Mouse (Mus musculus) embryonic facial prominence, embryonic 10.5 days (tissue): ENCODE data around the gene Rcor1. TPM values are rescaled to one million over a fixed set of nuclear protein-coding genes. Genes with fewer than 3 reads are reported as not detected.

Experiments
- DNase-seq: peaks from one replicate; pipeline ENCODE4 v3.0.0-alpha.2; 2017; ENCODE audit warnings: low spot score
- H3K27ac ChIP-seq: fragments of 300-500 bp; sonication (generic); replicated peaks from 2 replicates; pipeline ENCODE4 v1.5.1; 2016; ENCODE audit warnings: mild to moderate bottlenecking
- H3K27me3 ChIP-seq: fragments of 300-500 bp; sonication (generic); replicated peaks from 2 replicates; pipeline ENCODE4 v1.6.1; 2016; ENCODE audit warnings: low read depth, mild to moderate bottlenecking; ENCODE audit not compliant: poor library complexity, severe bottlenecking
- H3K36me3 ChIP-seq: fragments of 300-500 bp; sonication (generic); replicated peaks from 2 replicates; pipeline ENCODE4 v1.6.1; 2016; ENCODE audit warnings: mild to moderate bottlenecking, moderate library complexity
- H3K4me1 ChIP-seq: fragments of 300-500 bp; sonication (generic); 2 replicates; pipeline ENCODE4 v1.6.1; 2016
- H3K4me3 ChIP-seq: fragments of 300-500 bp; sonication (generic); 2 replicates; pipeline ENCODE4 v1.5.1; 2016; ENCODE audit warnings: mild to moderate bottlenecking, moderate library complexity
- H3K9me3 ChIP-seq: fragments of 300-500 bp; sonication (generic); 2 replicates; pipeline ENCODE4 v1.6.1; 2016; ENCODE audit warnings: mild to moderate bottlenecking
- WGBS: fragments of 180-500 bp; shearing (Covaris S2); methylation state at CpG from one replicate; pipeline ENCODE4 v1.1.7; 2016; 5-methylcytosine and 5-hydroxymethylcytosine counted together
- polyA plus RNA-seq: library from polyadenylated mRNA; unstranded; fragments of >200 nt; fragmentation: Nextera tagmentation; extraction: Ambion mirVana; gene quantifications from 2 replicates; pipeline ENCODE4 v1.2.1, GENCODE M21; 2016

Gene Rcor1
- polyA plus RNA-seq, 1 experiment from 2014 or later = 7.4 TPM

- Histone ChIP-seq H3K4me3 (no peak overlapping the region), H3K27ac (peak overlapping the region; percentile 66), H3K9me3 (no peaks in the 10 kb centered on the region), H3K4me1 (peaks cover 41% of the 10 kb centered on the region), H3K36me3 (no peaks in the 10 kb centered on the region), H3K27me3 (no peaks in the 10 kb centered on the region)
- no peak for DNase-seq
- 79% methylated on average over 5 of the region's 5 CpGs for WGBS
These were observed 32.8 kb upstream of the Rcor1 start for GRCm38 (mm10) chr12:111006339-111006738.

GRCm38 (mm10) chr12:111007134-111008103 is 31.7 kb upstream of the Rcor1 start:
- Histone ChIP-seq H3K27me3 (no peaks in the 10 kb centered on the region), H3K4me3 (no peak overlapping the region), H3K27ac (peak overlapping the region; percentile 73), H3K36me3 (no peaks in the 10 kb centered on the region), H3K9me3 (no peaks in the 10 kb centered on the region), H3K4me1 (peaks cover 41% of the 10 kb centered on the region)
- WGBS = 77% methylated on average over 14 of the region's 14 CpGs
- peak; percentile 28 for DNase-seq

- H3K4me3 ChIP-seq = no peak overlapping the region
- H3K9me3 ChIP-seq = no peaks in the 10 kb centered on the region
- no peaks in the 10 kb centered on the region for H3K27me3 ChIP-seq
- DNase-seq = no peak
- WGBS = 67% methylated on average over 11 of the region's 11 CpGs
- no peaks in the 10 kb centered on the region for H3K36me3 ChIP-seq
- peak overlapping the region; percentile 73 for H3K27ac ChIP-seq
- H3K4me1 ChIP-seq = peaks cover 41% of the 10 kb centered on the region
These were observed 30.4 kb upstream of the Rcor1 start for GRCm38 (mm10) chr12:111008500-111009490.

- WGBS = 78% methylated on average over 6 of the region's 6 CpGs
- Histone ChIP-seq H3K36me3 (no peaks in the 10 kb centered on the region), H3K9me3 (no peaks in the 10 kb centered on the region), H3K27me3 (no peaks in the 10 kb centered on the region), H3K27ac (no peak overlapping the region), H3K4me1 (peaks cover 41% of the 10 kb centered on the region), H3K4me3 (no peak overlapping the region)
- no peak for DNase-seq
These were observed 29.4 kb upstream of the Rcor1 start for GRCm38 (mm10) chr12:111009615-111010257.

GRCm38 (mm10) chr12:111016807-111017206 is 22.3 kb upstream of the Rcor1 start:
- H3K4me3 ChIP-seq = no peak overlapping the region
- H3K4me1 ChIP-seq = peaks cover 7% of the 10 kb centered on the region; the same call in 1 of the 2 replicates
- no peaks in the 10 kb centered on the region for H3K27me3 ChIP-seq
- no peak for DNase-seq
- H3K36me3 ChIP-seq = no peaks in the 10 kb centered on the region
- H3K9me3 ChIP-seq = no peaks in the 10 kb centered on the region
- WGBS = 82% methylated on average over 3 of the region's 3 CpGs
- no peak overlapping the region for H3K27ac ChIP-seq

GRCm38 (mm10) chr12:111018068-111018467 is 21.1 kb upstream of the Rcor1 start:
- DNase-seq = no peak
- 94% methylated on average over 11 of the region's 11 CpGs for WGBS
- no peak overlapping the region for H3K4me3 ChIP-seq
- H3K36me3 ChIP-seq = no peaks in the 10 kb centered on the region
- peaks cover 7% of the 10 kb centered on the region; the same call in 1 of the 2 replicates for H3K4me1 ChIP-seq
- no peaks in the 10 kb centered on the region for H3K9me3 ChIP-seq
- no peaks in the 10 kb centered on the region for H3K27me3 ChIP-seq
- no peak overlapping the region for H3K27ac ChIP-seq

- DNase-seq = no peak
- Histone ChIP-seq H3K4me1 (peaks cover 7% of the 10 kb centered on the region; the same call in 1 of the 2 replicates), H3K27me3 (no peaks in the 10 kb centered on the region), H3K9me3 (no peaks in the 10 kb centered on the region), H3K27ac (no peak overlapping the region), H3K36me3 (no peaks in the 10 kb centered on the region), H3K4me3 (no peak overlapping the region)
- 94% methylated on average over 2 of the region's 2 CpGs for WGBS
These were observed 20.1 kb upstream of the Rcor1 start for GRCm38 (mm10) chr12:111019086-111019485.

GRCm38 (mm10) chr12:111021138-111021537 is 18.0 kb upstream of the Rcor1 start:
- Histone ChIP-seq H3K27ac (no peak overlapping the region), H3K4me3 (no peak overlapping the region), H3K36me3 (no peaks in the 10 kb centered on the region), H3K4me1 (peaks cover 4% of the 10 kb centered on the region; the same call in 1 of the 2 replicates), H3K9me3 (no peaks in the 10 kb centered on the region), H3K27me3 (no peaks in the 10 kb centered on the region)
- no peak for DNase-seq
- 28% methylated on average over 1 of the region's 1 CpGs for WGBS

GRCm38 (mm10) chr12:111021577-111021976 is 17.6 kb upstream of the Rcor1 start:
- DNase-seq = no peak
- Histone ChIP-seq H3K27ac (no peak overlapping the region), H3K4me1 (no peaks in the 10 kb centered on the region), H3K36me3 (no peaks in the 10 kb centered on the region), H3K9me3 (no peaks in the 10 kb centered on the region), H3K27me3 (no peaks in the 10 kb centered on the region), H3K4me3 (no peak overlapping the region)
- 64% methylated on average over 3 of the region's 3 CpGs for WGBS

- DNase-seq = no peak
These were observed 10.7 kb upstream of the Rcor1 start for GRCm38 (mm10) chr12:111028176-111029167.

GRCm38 (mm10) chr12:111029291-111029890 is 9.8 kb upstream of the Rcor1 start:
- Histone ChIP-seq H3K4me3 (no peak overlapping the region), H3K36me3 (no peaks in the 10 kb centered on the region), H3K27me3 (no peaks in the 10 kb centered on the region), H3K4me1 (peaks cover 17% of the 10 kb centered on the region), H3K27ac (no peak overlapping the region), H3K9me3 (no peaks in the 10 kb centered on the region)
- no peak for DNase-seq
- WGBS = 71% methylated on average over 7 of the region's 7 CpGs

More at GRCm38 (mm10) chr12:111028176-111029167, 10.7 kb upstream of the Rcor1 start:
- WGBS = 60% methylated on average over 19 of the region's 19 CpGs
- Histone ChIP-seq H3K27me3 (no peaks in the 10 kb centered on the region), H3K4me3 (no peak overlapping the region), H3K27ac (no peak overlapping the region), H3K9me3 (no peaks in the 10 kb centered on the region), H3K4me1 (peaks cover 17% of the 10 kb centered on the region), H3K36me3 (no peaks in the 10 kb centered on the region)
